Mouse (Mus musculus) inflammation-experienced regulatory T-cells, adult 6 months (primary cell): ENCODE results near the gene Tctex1d2. TPM values are rescaled to one million over a fixed set of nuclear protein-coding genes. Genes with fewer than 3 reads are reported as not detected.

Source experiments
- ATAC-seq: one replicate; pipeline ENCODE4 v1.8.0; 2017
- polyA plus RNA-seq, 3 experiments: library from polyadenylated mRNA; unstranded; fragments of 100-300 nt; shearing (Covaris generic); gene quantifications; one replicate each; pipeline ENCODE4 v1.2.1; 2017

Gene Tctex1d2
- polyA plus RNA-seq, 3 experiments from 2014 or later, result 2.4 to 10.6 (median 4.3) TPM

DNA sequence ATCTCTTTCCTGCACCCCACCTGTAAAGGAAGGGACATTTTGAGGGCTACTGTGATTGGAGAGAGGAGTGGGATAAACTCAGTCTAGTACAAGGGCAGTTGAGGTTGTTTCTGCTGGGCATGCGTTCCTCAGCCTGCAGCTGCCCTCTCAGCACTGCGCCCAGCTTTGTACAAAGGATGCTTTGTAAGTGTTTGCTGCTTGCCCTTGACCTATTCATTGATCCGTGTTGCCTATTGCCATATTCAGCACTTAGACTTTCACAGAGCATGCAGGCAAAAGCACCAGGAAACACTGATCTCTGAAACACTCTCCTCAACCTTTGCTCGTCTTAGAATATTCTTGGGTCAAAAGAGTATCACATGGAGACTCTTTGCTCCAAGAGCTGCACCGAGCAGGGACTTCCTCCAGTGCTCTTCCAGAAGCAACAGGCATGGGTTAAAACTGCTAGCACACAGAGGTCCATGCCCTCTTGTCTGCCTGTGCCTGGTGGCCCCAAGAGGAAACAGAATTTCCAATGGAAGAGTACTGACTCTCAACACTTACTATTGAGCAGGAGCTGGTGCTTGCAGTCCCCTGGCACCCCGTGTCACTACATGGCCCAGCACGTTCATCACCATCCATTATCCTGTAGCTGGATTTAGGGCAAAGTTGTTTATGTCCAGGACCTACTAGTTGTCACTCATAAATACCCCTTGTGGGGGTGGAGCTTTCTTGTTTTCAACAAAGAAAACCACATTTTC, 52.9 kb downstream of the Tctex1d2 start:
- no peak for ATAC-seq

DNA sequence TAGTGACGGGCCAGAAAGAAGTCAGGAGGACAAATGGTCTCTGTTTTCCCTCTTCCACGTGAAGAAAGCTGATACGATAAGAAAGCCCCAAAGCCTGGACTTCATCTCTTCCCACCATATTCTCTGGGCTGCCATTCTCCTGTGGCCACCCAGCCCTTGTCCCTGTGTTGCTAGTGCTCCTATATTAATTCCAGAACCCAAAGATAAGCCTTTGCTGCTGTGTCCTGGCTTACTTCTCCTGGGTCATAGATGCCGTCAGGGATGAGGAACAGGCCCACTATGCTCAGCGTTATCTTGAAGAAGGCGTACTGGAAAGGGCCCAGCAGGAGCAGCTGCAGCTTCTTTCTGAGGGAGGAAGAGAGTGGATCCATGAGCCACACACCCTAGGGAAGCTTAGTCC, 57.8 kb downstream of the Tctex1d2 start:
- no peak for ATAC-seq

Other genes with a start within 250 kb of the Tctex1d2 start
- gene Bex6, start 239.9 kb upstream of the Tctex1d2 start, polyA plus RNA-seq, result under 1 TPM in 2 of 3 experiments, not detected in 1; 0.38 to 0.63 TPM
- gene Fbxo45, start 172.5 kb upstream of the Tctex1d2 start, polyA plus RNA-seq, result 1 to 10 TPM; 5.1 to 5.7 (median 5.5) TPM
- 10 to 100 TPM; 16.3 to 19.8 (median 16.7) TPM for gene Wdr53, start 172.5 kb upstream of the Tctex1d2 start, polyA plus RNA-seq
- gene Smco1, start 148.2 kb upstream of the Tctex1d2 start, polyA plus RNA-seq, result not detected
- 10 to 100 TPM in 2 of 3 experiments, 1 to 10 TPM in 1; 7.9 to 11.2 (median 10.6) TPM for gene Rnf168, start 142.2 kb upstream of the Tctex1d2 start, polyA plus RNA-seq
- 10 to 100 TPM; 10.3 to 21.6 (median 16.3) TPM for gene Ubxn7, start 87.4 kb upstream of the Tctex1d2 start, polyA plus RNA-seq
- gene Tm4sf19, start 19.2 kb upstream of the Tctex1d2 start, polyA plus RNA-seq, result not detected
- 1 to 10 TPM; 6.0 to 9.3 (median 6.5) TPM for gene Pcyt1a, start 11.2 kb downstream of the Tctex1d2 start, polyA plus RNA-seq
- not detected for gene Slc51a, start 68.2 kb downstream of the Tctex1d2 start, polyA plus RNA-seq
- under 1 TPM in 1 of 3 experiments, not detected in 2; 0.32 TPM for gene Zdhhc19, start 76.6 kb downstream of the Tctex1d2 start, polyA plus RNA-seq
- 10 to 100 TPM; 15.9 to 22.7 (median 17.9) TPM for gene Tfrc, start 189.2 kb downstream of the Tctex1d2 start, polyA plus RNA-seq
- gene Tnk2, start 224.2 kb downstream of the Tctex1d2 start, polyA plus RNA-seq, result 10 to 100 TPM in 1 of 3 experiments, 1 to 10 TPM in 2; 7.2 to 10.1 (median 8.6) TPM